Mouse (Mus musculus) liver, embryonic 16.5 days (tissue): ENCODE data around the gene Hyal1. TPM values are rescaled to one million over a fixed set of nuclear protein-coding genes. Genes with fewer than 3 reads are reported as not detected.

Experiments
- ATAC-seq: fragments of 200-750 bp; cut with Nextera tagmentation; 2 replicates; pipeline ENCODE4 v1.8.0; 2017; ENCODE audit warnings: low read depth, mild to moderate bottlenecking, moderate number of reproducible peaks, moderate library complexity
- H3K27ac ChIP-seq: fragments of 300-500 bp; sonication (generic); 2 replicates; pipeline ENCODE4 v1.5.1; 2014; ENCODE audit warnings: mild to moderate bottlenecking, low read length
- H3K27me3 ChIP-seq: fragments of 300-500 bp; sonication (generic); 2 replicates; pipeline ENCODE4 v1.6.1; 2014; ENCODE audit warnings: low read depth, low read length, mixed read lengths; ENCODE audit not compliant: control insufficient read depth, insufficient read depth
- H3K36me3 ChIP-seq: fragments of 300-500 bp; sonication (generic); 2 replicates; pipeline ENCODE4 v1.6.1; 2014; ENCODE audit warnings: mild to moderate bottlenecking; ENCODE audit not compliant: control insufficient read depth, insufficient read depth
- H3K4me1 ChIP-seq: fragments of 300-500 bp; sonication (generic); 2 replicates; pipeline ENCODE4 v1.6.1; 2014; ENCODE audit warnings: low read depth, low read length, mixed read lengths; ENCODE audit not compliant: control insufficient read depth
- H3K4me2 ChIP-seq: fragments of 300-500 bp; sonication (generic); 2 replicates; pipeline ENCODE4 v1.6.1; 2014; ENCODE audit warnings: low read depth, low read length, mixed read lengths
- H3K4me3 ChIP-seq: fragments of 300-500 bp; sonication (generic); 2 replicates; pipeline ENCODE4 v1.5.1; 2014; ENCODE audit warnings: low read depth, mild to moderate bottlenecking, low read length
- H3K9ac ChIP-seq: fragments of 300-500 bp; sonication (generic); 2 replicates; pipeline ENCODE4 v1.6.1; 2014; ENCODE audit warnings: low read depth, low read length
- H3K9me3 ChIP-seq: fragments of 300-500 bp; sonication (generic); replicated peaks from 2 replicates; pipeline ENCODE4 v1.6.1; 2016; ENCODE audit warnings: low read length; ENCODE audit not compliant: control insufficient read depth
- WGBS: fragments of 180-500 bp; shearing (Covaris S2); extraction: QIAGEN DNeasy Blood & Tissue Kit; methylation state at CpG from one replicate; pipeline ENCODE4 v1.1.7; 2014; ENCODE audit not compliant: insufficient replicate concordance; 5-methylcytosine and 5-hydroxymethylcytosine counted together
- polyA plus RNA-seq: library from polyadenylated mRNA; unstranded; fragments of >200 nt; fragmentation: Nextera tagmentation; extraction: Ambion mirVana; gene quantifications from 2 replicates; pipeline ENCODE4 v1.2.1, GENCODE M21; 2015

The Hyal1 gene
- polyA plus RNA-seq, 1 experiment from 2014 or later, result 3.8 TPM

DNA sequence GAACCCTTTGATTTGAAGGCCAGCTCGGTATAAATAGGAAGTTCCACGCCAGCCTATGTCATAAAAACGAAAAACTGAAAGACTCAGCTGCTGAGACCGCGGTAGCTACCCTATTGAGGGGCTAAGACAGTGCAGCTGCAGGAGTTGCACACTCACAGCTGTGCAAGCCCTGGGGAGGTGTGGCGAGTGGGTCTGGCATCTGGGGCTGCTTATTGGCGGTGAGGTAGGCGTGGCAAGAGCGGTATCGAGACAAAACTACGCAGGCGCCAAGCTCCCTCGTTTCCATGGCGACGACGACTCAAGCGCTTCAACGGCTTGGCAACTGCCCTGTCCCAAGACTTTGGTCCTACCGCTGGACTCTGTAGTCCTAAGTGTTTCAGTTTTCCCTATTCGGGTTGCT is 29.7 kb upstream of the Hyal1 start, which contains the start of gene Zmynd10:
Gene Zmynd10 (plus strand): TSS at position 273 of the 400 bp plus-strand sequence.
- WGBS, result 2% methylated on average over 20 of the region's 20 CpGs
- 0 out of 2 replicates have a peak within 1 kb of the TSS, but pooled peaks have one; percentile 15 for H3K4me3 ChIP-seq

DNA sequence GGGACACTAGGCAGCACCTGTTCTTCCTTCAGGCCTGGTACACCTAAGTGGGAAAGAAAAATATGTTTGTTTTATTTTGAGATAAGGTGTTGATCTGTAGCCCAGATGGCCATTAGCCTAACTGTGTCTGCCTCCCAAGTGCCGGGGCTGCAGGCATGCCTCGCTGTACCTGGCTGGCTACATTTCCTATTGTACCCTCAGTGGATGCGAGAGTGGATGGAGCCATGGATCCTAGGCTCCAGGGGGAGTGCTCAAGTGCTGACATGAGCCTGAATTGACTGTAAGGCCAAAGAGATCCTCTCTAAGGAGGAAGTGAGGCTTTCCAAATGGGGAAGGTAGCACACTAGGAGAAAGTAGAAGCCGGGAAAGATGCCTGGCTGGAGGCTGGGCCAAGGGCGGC is 28.8 kb upstream of the Hyal1 start:
- Histone ChIP-seq H3K4me3 (no peak overlapping the region), H3K4me2 (no peak overlapping the region), H3K9ac (no peak overlapping the region), H3K36me3 (no peaks in the 10 kb centered on the region; the same call in 1 of the 2 replicates), H3K9me3 (no peaks in the 10 kb centered on the region), H3K4me1 (peaks cover 35% of the 10 kb centered on the region), H3K27me3 (peaks cover 20% of the 10 kb centered on the region; the same call in 1 of the 2 replicates), H3K27ac (no peak overlapping the region)
- 53% methylated on average over 5 of the region's 5 CpGs for WGBS
- ATAC-seq, result no peak

More for the DNA sequence above, 29.7 kb upstream of the Hyal1 start, which contains the start of gene Zmynd10:
- Histone ChIP-seq H3K4me2 (peak within 1 kb of the TSS; percentile 49), H3K27me3 (peaks cover 18% of the 10 kb centered on the region; the same call in 1 of the 2 replicates), H3K4me1 (peaks cover 37% of the 10 kb centered on the region), H3K9ac (no peak within 1 kb of the TSS), H3K36me3 (no peaks in the 10 kb centered on the region; the same call in 1 of the 2 replicates), H3K27ac (no peak within 1 kb of the TSS), H3K9me3 (no peaks in the 10 kb centered on the region)
- ATAC-seq, result peak; percentile 67

DNA sequence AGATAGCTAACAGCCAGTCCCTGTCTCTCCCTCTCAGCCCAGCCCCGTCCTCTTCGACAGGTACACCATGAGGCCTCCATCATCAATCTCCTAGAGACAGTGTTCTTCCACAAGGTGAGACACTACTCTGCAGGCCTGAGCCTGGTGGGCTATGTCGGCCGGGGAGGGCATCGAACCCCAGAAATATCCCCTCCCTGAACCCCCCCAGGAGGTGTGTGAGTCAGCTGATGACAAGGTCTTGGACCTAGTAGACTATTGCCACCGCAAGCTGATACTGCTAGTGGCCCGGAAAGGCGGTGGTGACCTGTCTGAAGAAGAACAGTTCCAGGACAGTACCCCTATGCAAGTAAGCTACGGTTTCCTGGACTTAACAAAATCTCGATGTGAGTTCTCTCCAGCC is 27.9 kb upstream of the Hyal1 start:
- H3K27me3 ChIP-seq, result peaks cover 20% of the 10 kb centered on the region; the same call in 1 of the 2 replicates
- H3K4me2 ChIP-seq, result no peak overlapping the region
- no peaks in the 10 kb centered on the region; the same call in 1 of the 2 replicates for H3K36me3 ChIP-seq
- 78% methylated on average over 10 of the region's 10 CpGs for WGBS
- ATAC-seq, result no peak
- no peaks in the 10 kb centered on the region for H3K9me3 ChIP-seq
- no peak overlapping the region for H3K4me3 ChIP-seq
- H3K27ac ChIP-seq, result no peak overlapping the region
- peaks cover 41% of the 10 kb centered on the region for H3K4me1 ChIP-seq
- H3K9ac ChIP-seq, result no peak overlapping the region

DNA sequence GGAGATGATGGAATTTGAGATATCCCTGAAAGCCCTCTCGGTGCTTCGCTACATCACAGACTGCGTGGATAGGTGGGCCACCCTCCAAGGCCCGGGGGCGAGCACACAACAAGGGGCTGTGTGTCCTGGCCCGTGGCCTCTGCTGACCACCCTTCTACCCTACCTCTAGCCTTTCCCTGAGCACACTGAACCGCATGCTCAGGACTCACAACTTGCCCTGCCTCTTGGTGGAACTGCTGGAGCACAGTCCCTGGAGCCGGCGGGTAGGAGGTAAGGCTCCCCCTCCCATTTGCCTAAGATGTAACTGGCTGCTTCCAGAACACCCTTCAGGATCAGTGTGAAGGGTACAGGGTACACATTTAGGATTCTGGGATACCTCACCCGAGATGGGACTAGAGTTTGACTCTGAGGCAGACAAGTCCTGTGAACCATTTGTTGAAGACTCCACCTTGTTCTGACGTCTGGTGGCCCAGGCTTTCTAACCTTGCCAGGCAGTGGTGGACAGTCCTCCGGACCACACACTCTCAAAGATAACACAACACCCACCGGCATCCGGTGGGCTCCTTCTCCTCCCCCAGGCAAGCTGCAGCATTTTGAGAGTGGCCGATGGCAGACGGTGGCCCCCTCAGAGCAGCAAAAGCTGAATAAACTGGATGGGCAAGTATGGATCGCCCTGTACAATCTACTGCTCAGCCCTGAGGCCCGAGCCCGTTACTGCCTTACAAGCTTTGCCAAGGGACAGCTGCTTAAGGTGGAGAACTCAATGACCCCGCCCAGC is 27.2 kb upstream of the Hyal1 start:
- ATAC-seq, result no peak
- 73% methylated on average over 20 of the region's 20 CpGs for WGBS
- H3K4me3 ChIP-seq, result no peak overlapping the region

DNA sequence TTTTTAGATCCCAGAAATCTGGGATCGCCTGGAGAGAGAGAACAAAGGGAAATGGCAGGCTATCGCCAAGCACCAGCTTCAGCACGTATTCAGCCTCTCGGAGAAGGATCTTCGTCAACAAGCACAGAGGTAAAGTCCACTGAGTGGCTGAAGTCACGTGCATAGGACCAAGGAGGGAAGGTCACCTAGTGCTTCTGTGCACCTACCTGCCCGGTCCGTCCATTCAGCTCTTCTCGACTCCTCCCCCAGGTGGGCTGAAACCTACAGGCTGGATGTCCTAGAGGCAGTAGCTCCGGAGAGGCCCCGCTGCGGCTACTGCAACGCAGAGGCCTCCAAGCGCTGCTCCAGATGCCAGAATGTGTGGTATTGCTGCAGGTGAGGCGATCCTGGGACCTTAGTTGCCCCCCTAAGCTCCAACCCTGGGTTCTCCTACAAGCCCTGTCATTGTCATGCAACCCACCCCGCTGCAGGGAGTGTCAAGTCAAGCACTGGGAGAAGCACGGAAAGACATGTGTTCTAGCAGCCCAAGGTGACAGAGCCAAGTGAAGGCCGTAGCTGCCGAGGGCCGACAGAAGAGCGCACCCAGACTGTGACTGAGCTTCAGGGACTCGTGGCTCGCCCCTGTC is 26.1 kb upstream of the Hyal1 start:
- Histone ChIP-seq H3K9me3 (no peaks in the 10 kb centered on the region), H3K27me3 (peaks cover 20% of the 10 kb centered on the region; the same call in 1 of the 2 replicates), H3K4me3 (peak overlapping the region; percentile 60), H3K36me3 (no peaks in the 10 kb centered on the region), H3K4me2 (peak overlapping the region; percentile 83), H3K4me1 (peaks cover 46% of the 10 kb centered on the region), H3K27ac (no peak overlapping the region), H3K9ac (peak overlapping the region; percentile 53)
- WGBS, result 44% methylated on average over 23 of the region's 23 CpGs
- no peak for ATAC-seq

More for the DNA sequence above, 27.2 kb upstream of the Hyal1 start:
- Histone ChIP-seq H3K9ac (no peak overlapping the region), H3K4me1 (peaks cover 44% of the 10 kb centered on the region), H3K36me3 (no peaks in the 10 kb centered on the region; the same call in 1 of the 2 replicates), H3K27me3 (peaks cover 20% of the 10 kb centered on the region; the same call in 1 of the 2 replicates), H3K27ac (no peak overlapping the region), H3K4me2 (no peak overlapping the region), H3K9me3 (no peaks in the 10 kb centered on the region)

DNA sequence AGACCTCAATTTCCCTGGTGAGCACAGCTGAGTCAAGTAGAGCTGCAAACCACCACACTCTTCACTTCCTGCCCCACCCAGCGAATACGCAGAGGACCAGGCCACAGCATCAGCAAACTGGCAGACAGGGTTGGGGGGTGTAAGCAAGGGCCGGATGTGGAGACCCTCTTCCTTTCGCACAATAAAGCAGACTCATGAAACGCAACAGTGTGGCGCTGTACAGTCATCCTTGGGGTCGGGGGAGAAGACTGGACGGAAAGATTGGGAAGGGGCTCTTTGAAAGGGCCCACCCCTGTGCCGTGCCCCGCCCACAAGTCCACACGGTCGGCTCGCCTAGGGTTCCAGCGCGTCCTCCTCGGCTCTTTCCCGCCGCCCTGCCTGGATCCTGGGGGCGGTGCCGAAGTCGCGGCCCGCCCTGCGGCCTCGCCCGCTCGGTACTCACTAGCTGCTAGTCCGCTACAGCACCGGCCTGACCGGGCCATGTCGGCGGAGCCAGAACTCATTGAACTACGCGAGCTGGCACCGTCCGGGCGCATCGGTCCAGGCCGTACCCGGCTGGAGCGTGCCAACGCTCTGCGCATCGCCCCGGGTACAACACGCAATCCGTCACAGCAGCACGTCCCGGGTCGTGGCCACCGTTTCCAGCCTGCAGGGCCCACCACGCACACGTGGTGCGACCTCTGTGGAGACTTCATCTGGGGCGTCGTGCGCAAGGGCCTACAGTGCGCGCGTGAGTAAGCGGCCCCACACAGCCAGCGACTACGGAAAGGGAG is 25.4 kb upstream of the Hyal1 start, which contains the start of gene Rassf1:
Gene Rassf1 (plus strand): TSS at position 439 of the 773 bp plus-strand sequence.
- Histone ChIP-seq H3K4me3 (peak within 1 kb of the TSS; percentile 60), H3K27ac (no peak within 1 kb of the TSS), H3K4me1 (peaks cover 50% of the 10 kb centered on the region), H3K9ac (peak within 1 kb of the TSS; percentile 53), H3K9me3 (no peaks in the 10 kb centered on the region), H3K27me3 (peaks cover 20% of the 10 kb centered on the region; the same call in 1 of the 2 replicates), H3K36me3 (no peaks in the 10 kb centered on the region), H3K4me2 (peak within 1 kb of the TSS; percentile 83)
- peak; percentile 36 for ATAC-seq
- WGBS, result 2% methylated on average over 63 of the region's 63 CpGs

DNA sequence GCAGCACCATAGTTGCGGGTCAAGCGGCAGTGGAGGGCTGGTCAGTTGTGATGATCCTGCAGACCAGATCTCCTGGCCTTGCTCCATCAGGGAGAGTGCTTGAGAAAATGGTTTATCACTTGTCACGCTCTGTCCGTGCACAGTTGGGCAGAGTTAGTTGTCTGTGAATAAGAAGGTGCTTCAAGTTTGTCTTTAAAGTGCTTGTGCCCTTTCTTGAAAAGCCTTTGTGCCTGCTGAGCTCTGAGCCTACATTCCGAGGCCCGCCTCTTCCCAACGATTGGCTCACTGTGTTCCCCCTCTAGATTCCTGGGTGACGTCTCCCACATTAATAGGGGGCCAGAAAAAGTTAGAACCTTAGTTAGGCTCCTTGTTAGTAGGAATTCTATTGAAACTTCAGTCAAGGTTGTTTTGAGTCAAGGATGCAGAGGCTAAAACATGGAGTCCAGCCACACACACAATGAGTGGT is 24.8 kb upstream of the Hyal1 start:
- Histone ChIP-seq H3K9ac (peak overlapping the region; percentile 53), H3K27ac (no peak overlapping the region), H3K4me1 (peaks cover 50% of the 10 kb centered on the region), H3K9me3 (no peaks in the 10 kb centered on the region), H3K36me3 (no peaks in the 10 kb centered on the region), H3K4me2 (peak overlapping the region; percentile 83), H3K4me3 (peak overlapping the region; percentile 60), H3K27me3 (peaks cover 20% of the 10 kb centered on the region; the same call in 1 of the 2 replicates)
- no peak for ATAC-seq
- 32% methylated on average over 8 of the region's 8 CpGs for WGBS

DNA sequence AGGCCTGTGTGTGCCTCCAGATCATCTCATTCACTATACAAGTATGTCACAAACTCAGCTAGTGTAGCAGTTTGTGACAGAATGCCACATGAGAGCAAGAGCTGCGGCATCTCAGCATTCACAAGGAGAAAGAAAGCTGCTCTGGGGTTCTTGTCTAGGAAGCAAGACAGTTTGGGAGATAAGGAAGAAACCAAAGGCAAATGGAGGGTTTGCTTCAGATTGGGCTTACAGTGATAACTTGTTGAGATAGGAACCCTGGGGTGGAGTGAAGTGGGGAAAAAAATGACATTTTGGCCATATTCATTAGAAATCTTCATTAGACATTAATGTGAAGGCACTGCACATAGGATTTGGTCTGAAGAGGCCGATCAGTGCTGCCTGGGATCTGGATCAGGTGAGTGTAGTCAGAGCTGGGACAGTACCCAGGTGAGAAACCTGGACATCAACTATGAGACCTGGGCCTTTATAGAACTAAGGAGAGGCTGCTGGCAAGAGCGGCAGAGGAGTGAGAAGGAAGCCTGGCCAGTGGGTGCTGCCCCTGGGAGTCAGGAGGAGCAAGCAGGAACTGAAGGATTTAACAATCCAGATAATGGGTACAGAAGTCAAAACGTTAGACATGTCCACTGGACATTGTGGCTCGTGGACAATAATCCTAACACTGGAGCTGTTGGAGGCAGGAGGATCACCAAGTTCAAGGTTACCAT is 23.9 kb upstream of the Hyal1 start:
- no peak for ATAC-seq
- H3K4me1 ChIP-seq, result peaks cover 46% of the 10 kb centered on the region
- no peaks in the 10 kb centered on the region for H3K9me3 ChIP-seq
- no peak overlapping the region for H3K4me2 ChIP-seq
- peaks cover 20% of the 10 kb centered on the region; the same call in 1 of the 2 replicates for H3K27me3 ChIP-seq
- no peak overlapping the region for H3K9ac ChIP-seq
- no peak overlapping the region for H3K27ac ChIP-seq
- WGBS, result 49% methylated on average over 5 of the region's 5 CpGs
- H3K36me3 ChIP-seq, result peaks cover 6% of the 10 kb centered on the region
- H3K4me3 ChIP-seq, result no peak overlapping the region
